Mouse (Mus musculus) lung, postnatal 0 days (tissue): Measurements from ENCODE around the gene Aktip.

Experiments
- CTCF ChIP-seq: IDR thresholded peaks from 2 replicates; pipeline ENCODE4 v1.5.1; 2016; ENCODE audit warnings: antibody characterized with exemption, mild to moderate bottlenecking
- EP300 ChIP-seq: IDR thresholded peaks from 2 replicates; pipeline ENCODE4 v1.6.1; 2016; ENCODE audit warnings: antibody characterized with exemption, mild to moderate bottlenecking, control low read depth

DNA sequence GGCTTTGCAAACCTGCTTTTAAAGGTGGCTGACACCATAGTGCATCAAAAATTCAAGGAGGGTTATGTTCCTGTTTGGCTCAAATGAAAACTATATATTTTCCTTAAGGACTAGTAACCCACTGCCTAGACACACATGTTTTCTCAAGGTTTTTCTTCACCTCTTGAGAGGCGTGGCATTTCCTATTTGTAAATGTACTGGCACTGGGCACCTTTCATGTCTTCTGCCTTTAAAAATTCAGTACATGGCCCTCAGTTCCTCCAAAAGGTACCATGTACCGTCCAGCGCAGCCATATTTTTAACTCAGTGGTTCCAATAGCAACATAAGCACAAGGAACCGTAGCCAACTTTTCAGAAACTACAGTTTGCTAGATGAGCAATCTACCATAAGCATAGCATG, 67.0 kb downstream of the Aktip start:
- no peak for TF ChIP-seq CTCF
- no peak for TF ChIP-seq EP300
